Mouse (Mus musculus) layer of hippocampus, adult 2 months (tissue): ENCODE measurements around the gene Plekha6. TPM values are rescaled to one million over a fixed set of nuclear protein-coding genes. Genes with fewer than 3 reads are reported as not detected.

Experiments used
- DNase-seq, 2 experiments: peaks; one replicate each; pipeline ENCODE4 v3.0.0; 2022; ENCODE audit warnings: low spot score in 2 of 2
- H3K27ac ChIP-seq: fragments of 200-600 bp; 2 replicates; pipeline ENCODE4 v1.8.1; 2022
- H3K4me3 ChIP-seq: fragments of 200-600 bp; 2 replicates; pipeline ENCODE4 v1.8.1; 2022; ENCODE audit warnings: mild to moderate bottlenecking
- CTCF ChIP-seq: fragments of 200-600 bp; conservative IDR thresholded peaks from 2 replicates; pipeline ENCODE4 v1.8.1; 2022; ENCODE audit warnings: antibody characterized with exemption, mild to moderate bottlenecking, moderate library complexity
- total RNA-seq, 2 experiments: library from RNA; stranded (reverse); gene quantifications; 2 replicates each; pipeline ENCODE4 v1.2.3; 2021

Plekha6 gene
- total RNA-seq, 2 experiments from 2014 or later, result 47.6 to 55.0 TPM

- Histone ChIP-seq H3K4me3 (no peak overlapping the region), H3K27ac (no peak overlapping the region)
- no peak for DNase-seq
- TF ChIP-seq CTCF, result no peak
Observed at GRCm38 (mm10) chr1:133203701-133204100, 39.7 kb downstream of the Plekha6 start.

DNA sequence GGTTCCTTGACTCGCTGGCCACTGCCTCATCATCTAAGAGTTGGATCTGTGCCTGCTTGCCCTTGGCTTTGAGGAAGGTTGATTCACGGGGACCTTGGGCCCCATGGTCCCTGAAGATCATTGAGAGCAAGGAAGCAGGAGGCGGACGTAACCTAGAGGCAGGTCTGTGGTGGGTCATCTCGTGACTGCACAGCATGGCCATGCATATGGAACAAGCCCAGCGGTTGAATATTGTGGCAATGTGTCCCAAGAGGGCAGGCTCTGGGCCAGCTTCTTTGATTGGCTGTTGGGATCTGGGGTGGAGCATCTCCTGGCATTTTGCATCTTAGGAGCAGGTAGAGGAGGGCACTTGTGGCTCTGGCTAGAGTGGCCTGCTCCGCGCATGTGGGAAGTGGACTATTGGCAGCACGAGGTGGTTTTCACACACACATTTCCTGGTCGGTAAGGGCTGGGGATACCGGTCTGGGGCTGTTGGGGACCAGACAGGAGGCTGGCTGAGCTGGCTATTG is 40.4 kb downstream of the Plekha6 start:
- H3K4me3 ChIP-seq, result no peak overlapping the region
- no peak for TF ChIP-seq CTCF
- H3K27ac ChIP-seq, result no peak overlapping the region
- no peak for DNase-seq

GRCm38 (mm10) chr1:133204985-133205384 is 41.0 kb downstream of the Plekha6 start:
- DNase-seq, result no peak
- no peak for TF ChIP-seq CTCF
- Histone ChIP-seq H3K27ac (no peak overlapping the region), H3K4me3 (no peak overlapping the region)

DNA sequence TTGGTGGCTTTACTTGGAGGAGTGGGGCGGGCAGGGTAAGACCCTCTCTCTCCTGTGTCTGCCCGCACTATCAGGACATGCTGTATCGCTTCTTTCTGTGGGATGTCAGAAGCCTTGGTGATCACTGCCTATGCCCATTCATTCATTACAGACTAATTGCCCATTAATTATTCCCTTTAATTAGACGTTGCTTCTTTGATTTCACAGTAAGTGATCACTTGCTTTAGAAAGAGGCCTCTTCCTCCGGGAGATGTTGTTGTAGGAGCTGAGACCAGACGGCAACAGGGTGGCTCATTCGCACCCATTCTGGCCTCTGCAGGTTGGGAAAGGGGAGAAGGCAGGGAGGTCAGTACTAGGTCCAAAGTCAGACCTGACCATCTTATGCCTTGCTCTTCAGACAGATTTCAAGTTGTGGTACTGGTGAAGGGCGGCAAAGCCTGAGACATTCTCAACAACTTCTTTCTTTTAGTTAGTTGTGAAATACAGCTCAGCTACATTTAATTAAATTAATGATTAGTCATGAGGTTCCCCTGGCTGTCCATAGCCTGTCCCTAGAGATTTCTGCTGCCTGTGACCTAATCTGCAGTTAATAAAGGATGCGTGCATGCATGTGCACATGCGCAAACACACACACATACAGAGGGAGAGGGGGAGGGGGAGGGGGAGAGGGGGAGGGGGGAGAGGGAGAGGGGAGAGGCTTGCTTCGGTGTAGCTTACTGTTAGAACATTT is 44.2 kb downstream of the Plekha6 start:
- Histone ChIP-seq H3K4me3 (no peak overlapping the region), H3K27ac (no peak overlapping the region)
- no peak for DNase-seq
- TF ChIP-seq CTCF, result no peak

- Histone ChIP-seq H3K27ac (no peak overlapping the region; the same call in 1 of the 2 replicates), H3K4me3 (no peak overlapping the region)
- no peak for DNase-seq
- TF ChIP-seq CTCF, result no peak
Observed at GRCm38 (mm10) chr1:133209036-133209435, 45.0 kb downstream of the Plekha6 start.

- DNase-seq, result no peak
- no peak for TF ChIP-seq CTCF
Observed at GRCm38 (mm10) chr1:133209482-133209881, 45.5 kb downstream of the Plekha6 start.

DNA sequence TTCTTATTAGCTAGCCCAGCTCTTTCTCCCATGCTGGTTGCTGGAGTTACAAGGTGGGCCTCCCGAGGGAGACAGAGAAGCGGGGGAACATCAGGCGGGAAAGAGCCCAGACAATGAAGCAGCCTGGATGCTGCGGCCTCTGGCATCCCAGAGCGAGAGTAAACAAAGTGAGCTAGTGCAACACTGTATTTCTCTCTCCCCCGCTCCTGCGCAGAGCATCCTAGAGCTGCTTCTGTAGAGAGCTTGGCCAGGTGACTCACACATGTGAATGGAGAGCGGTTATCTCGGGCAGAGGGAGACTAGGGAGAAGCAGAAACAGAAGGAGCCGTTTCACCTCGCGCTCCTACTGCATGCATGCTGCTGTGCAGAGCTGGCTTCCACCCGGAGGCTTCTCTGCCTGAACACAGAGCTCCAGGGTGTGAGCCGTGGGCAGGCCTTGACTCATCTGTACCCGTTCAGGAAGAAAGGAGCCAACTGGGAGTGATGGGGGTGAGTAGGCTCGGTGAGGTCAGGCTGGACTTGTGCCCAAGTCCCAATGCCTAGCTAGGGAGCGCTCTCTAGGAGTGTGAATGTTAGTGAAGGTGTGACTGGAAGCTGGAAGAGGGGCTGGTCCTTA is 46.0 kb downstream of the Plekha6 start:
- Histone ChIP-seq H3K4me3 (peak overlapping the region; percentile 4; the same call in 1 of the 2 replicates), H3K27ac (peak overlapping the region; percentile 32; the same call in 1 of the 2 replicates)
- TF ChIP-seq CTCF, result no peak
- DNase-seq, result peak; percentile 19 to 29

More at GRCm38 (mm10) chr1:133209482-133209881, 45.5 kb downstream of the Plekha6 start:
- peak overlapping the region; percentile 32; the same call in 1 of the 2 replicates for H3K27ac ChIP-seq
- H3K4me3 ChIP-seq, result no peak overlapping the region; the same call in 1 of the 2 replicates

DNA sequence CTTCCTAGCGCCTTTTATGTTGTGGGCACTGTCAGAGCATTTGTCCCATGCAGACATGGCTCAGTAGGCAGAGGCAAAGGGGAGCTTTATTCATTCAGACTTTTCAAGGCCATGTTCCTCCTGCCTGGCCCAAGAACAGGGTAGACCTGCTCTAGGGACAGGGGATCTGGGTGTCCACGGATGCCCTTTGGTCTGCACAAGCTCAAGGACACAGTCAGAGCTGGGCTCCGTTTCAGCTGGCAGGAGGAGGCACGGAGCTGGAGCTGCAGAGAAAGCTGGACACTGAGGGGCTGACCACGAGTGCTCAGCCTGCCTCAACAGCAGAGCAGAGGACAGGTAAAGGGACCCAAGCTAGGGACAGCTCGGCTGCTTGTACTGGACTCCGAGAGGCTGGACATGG is 46.8 kb downstream of the Plekha6 start:
- no peak for DNase-seq
- no peak for TF ChIP-seq CTCF
- no peak overlapping the region; the same call in 1 of the 2 replicates for H3K27ac ChIP-seq

GRCm38 (mm10) chr1:133212273-133212672 is 48.3 kb downstream of the Plekha6 start:
- no peak overlapping the region for H3K4me3 ChIP-seq
- TF ChIP-seq CTCF, result no peak; the same call in 1 of the 2 replicates
- no peak for DNase-seq
- no peak overlapping the region for H3K27ac ChIP-seq

More for the DNA sequence above, 46.8 kb downstream of the Plekha6 start:
- no peak overlapping the region for H3K4me3 ChIP-seq

- no peak for DNase-seq
- Histone ChIP-seq H3K27ac (no peak overlapping the region), H3K4me3 (no peak overlapping the region)
- no peak for TF ChIP-seq CTCF
Observed at GRCm38 (mm10) chr1:133213098-133213497, 49.1 kb downstream of the Plekha6 start.

GRCm38 (mm10) chr1:133213901-133214300 is 49.9 kb downstream of the Plekha6 start:
- no peak for TF ChIP-seq CTCF
- no peak overlapping the region for H3K4me3 ChIP-seq
- DNase-seq, result no peak
- H3K27ac ChIP-seq, result no peak overlapping the region

DNA sequence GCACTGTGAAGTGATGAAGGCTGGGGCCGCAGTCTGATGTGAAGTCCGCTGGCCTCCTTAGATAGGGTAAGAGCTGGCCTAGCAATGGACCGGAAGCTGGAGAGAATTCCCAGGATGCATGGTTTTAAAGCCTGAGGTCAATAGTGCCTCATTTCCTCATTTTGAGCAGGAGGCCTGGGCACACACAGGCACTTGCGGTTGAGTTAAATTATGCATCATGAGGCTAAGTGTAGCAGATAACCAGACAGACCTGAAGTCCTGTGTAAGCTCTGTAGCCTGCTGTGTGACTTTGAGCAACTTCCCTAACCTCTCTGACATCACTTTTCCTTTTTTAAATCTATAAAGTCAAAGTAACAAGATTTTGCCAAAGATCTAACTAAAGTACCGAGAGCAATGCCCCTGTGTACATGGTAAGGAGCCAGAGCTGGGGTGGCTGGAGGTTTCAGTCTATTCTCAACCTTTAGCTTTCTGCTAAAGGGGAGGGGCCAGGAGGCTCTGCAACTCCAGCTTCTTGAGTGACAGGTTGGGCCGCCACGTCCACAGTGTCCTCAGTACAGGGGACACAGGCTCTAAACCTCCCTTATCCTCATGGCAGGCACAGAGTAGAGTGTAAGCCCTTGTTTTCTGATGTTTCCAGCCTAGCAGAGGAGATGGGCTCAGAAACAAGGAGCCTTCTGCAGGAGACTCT is 50.8 kb downstream of the Plekha6 start:
- DNase-seq, result no peak
- TF ChIP-seq CTCF, result no peak
- Histone ChIP-seq H3K27ac (no peak overlapping the region), H3K4me3 (no peak overlapping the region)

GRCm38 (mm10) chr1:133215360-133215700 is 51.3 kb downstream of the Plekha6 start:
- Histone ChIP-seq H3K4me3 (no peak overlapping the region), H3K27ac (no peak overlapping the region)
- no peak for DNase-seq
- no peak for TF ChIP-seq CTCF
